Mouse (Mus musculus): ENCODE measurements at regions not wholly inside any gene's neighbourhood (a gene's known extent, or its start where the extent isn't known, plus 50 kb on each side); places are given as distances from the start of the nearest gene placed in this dataset.

DNA sequence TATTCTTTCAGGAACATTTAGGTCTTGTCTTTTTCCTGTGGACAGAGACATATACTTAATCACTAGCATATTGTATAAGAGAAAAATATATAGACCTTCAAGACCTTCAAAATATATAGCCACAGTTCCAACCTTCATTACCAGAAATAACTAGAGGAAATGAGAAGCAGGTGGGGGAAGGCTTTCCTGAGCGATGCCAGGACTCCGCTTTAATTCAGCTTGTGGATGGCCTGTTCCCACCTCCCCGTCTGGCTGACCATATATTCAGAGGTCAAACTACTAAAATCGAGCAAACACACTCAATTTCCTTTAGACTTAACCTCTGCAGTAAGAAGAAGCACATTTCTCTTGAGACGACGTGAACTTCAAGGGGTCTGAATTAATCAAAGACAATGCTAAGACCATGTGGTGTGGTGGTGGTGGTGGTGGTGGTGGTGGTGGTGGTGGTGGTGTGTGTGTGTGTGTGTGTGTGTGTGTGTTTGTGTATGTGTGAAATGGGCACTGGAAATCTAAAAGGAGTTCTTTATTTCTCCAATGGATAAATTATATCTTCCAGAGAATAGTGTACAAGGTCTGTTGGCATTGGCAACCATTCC lies 62.7 kb upstream of the Bach2 start:
- Histone ChIP-seq H3K9me3 (replicated peaks; ENCODE audit: insufficient read depth, low read length) (no peaks in the 10 kb centered on the region), H3K27ac (ENCODE audit: control insufficient read depth, low read depth, low read length) (no peak overlapping the region), H3K27me3 (ENCODE audit: control insufficient read depth in 1 of 2, insufficient read depth in 2 of 2, low read length in 2 of 2) (no peaks in the 10 kb centered on the region), H3K36me3 (ENCODE audit: control insufficient read depth in 1 of 2, insufficient read depth in 2 of 2, low read length in 2 of 2) (peaks cover 0 to 40% of the 10 kb centered on the region in 2 experiments; a peak in 2 of 4 replicates), H3K79me2 (ENCODE audit: control insufficient read depth, insufficient read depth, low read length, poor library complexity) (no peaks in the 10 kb centered on the region), H3K4me3 (ENCODE audit: control insufficient read depth in 1 of 2, insufficient read depth in 1 of 2, low read depth in 2 of 2, low read length in 2 of 2) (no peak overlapping the region), H3K4me1 (ENCODE audit: control insufficient read depth in 1 of 2, insufficient read depth in 2 of 2, low read length in 2 of 2) (peaks cover 30 to 54% of the 10 kb centered on the region in 2 experiments), H3K9ac (ENCODE audit: control insufficient read depth, low read depth, low read length, poor library complexity, severe bottlenecking) (no peak overlapping the region)
- TF ChIP-seq E2F4 (IDR thresholded peaks at IDR 0.05; ENCODE audit: borderline replicate concordance, low read depth, low read length) (no peak), MAX (IDR thresholded peaks at IDR 0.05; ENCODE audit: low read length) (no peak), MYB (IDR thresholded peaks at IDR 0.05; ENCODE audit: low read depth, low read length) (no peak), UBTF (IDR thresholded peaks at IDR 0.05; ENCODE audit: borderline replicate concordance, insufficient read depth, low read depth, low read length) (no peak), GATA1 (IDR thresholded peaks at IDR 0.05; ENCODE audit: low read depth, low read length) (no peak), POLR2AphosphoS2 (IDR thresholded peaks at IDR 0.05; ENCODE audit: low read length) (no peak), POLR2A (IDR thresholded peaks at IDR 0.05; ENCODE audit: control insufficient read depth in 1 of 2, insufficient read depth in 1 of 2, low read depth in 1 of 2, low read length in 2 of 2, poor library complexity in 1 of 2) (no peak), ZNF384 (IDR thresholded peaks at IDR 0.05; ENCODE audit: low read depth, low read length) (no peak), ZMIZ1 (IDR thresholded peaks at IDR 0.05; ENCODE audit: low read depth, low read length) (no peak), HCFC1 (IDR thresholded peaks at IDR 0.05; ENCODE audit: low read depth, low read length) (no peak), GABPA (IDR thresholded peaks at IDR 0.05; ENCODE audit: low read depth, low read length) (no peak), JUND (IDR thresholded peaks at IDR 0.05; ENCODE audit: low read depth, low read length) (no peak)
- DNase-seq (ENCODE audit: low read depth, low spot score) = no peak

DNA sequence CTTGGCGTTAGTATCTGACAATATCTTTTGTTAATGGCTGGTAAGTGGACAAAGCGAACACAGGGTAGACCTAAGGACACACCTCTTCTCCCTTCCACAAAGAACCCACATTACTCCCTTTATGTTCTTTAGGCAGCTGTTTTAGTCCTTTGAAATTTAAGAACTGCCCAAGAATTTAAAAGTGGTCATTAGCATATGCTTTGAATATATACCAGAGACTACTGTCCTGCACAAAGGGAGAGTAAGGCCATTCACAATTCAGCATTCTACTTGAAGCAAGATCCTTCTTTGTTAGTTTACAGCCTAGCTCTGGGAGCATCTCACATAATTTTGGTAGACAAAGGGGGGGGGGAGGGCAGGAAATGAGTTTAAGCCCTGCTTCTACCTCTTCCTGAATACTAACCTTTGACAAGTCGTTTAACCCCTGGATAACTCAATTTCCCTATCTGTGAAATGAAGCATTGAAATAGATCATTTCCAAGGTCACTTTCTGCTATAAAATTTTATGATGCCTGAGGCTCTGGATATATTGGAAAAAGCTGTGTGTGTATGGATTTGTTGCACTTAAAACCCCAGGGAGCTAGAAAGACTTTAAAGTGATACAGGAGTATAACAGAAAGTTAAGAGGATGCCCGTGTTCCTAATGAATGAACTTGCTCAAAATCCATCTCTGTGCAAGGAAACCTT lies 62.0 kb upstream of the Bach2 start:
- Histone ChIP-seq H3K4me1 (ENCODE audit: control insufficient read depth in 1 of 2, insufficient read depth in 2 of 2, low read length in 2 of 2) (peaks cover 30 to 52% of the 10 kb centered on the region in 2 experiments), H3K27me3 (ENCODE audit: control insufficient read depth in 1 of 2, insufficient read depth in 2 of 2, low read length in 2 of 2) (no peaks in the 10 kb centered on the region), H3K9ac (ENCODE audit: control insufficient read depth, low read depth, low read length, poor library complexity, severe bottlenecking) (no peak overlapping the region), H3K9me3 (replicated peaks; ENCODE audit: insufficient read depth, low read length) (no peaks in the 10 kb centered on the region), H3K27ac (ENCODE audit: control insufficient read depth, low read depth, low read length) (no peak overlapping the region), H3K79me2 (ENCODE audit: control insufficient read depth, insufficient read depth, low read length, poor library complexity) (no peaks in the 10 kb centered on the region), H3K4me3 (ENCODE audit: control insufficient read depth in 1 of 2, insufficient read depth in 1 of 2, low read depth in 2 of 2, low read length in 2 of 2) (no peak overlapping the region), H3K36me3 (ENCODE audit: control insufficient read depth in 1 of 2, insufficient read depth in 2 of 2, low read length in 2 of 2) (peaks cover 0 to 39% of the 10 kb centered on the region in 2 experiments; a peak in 2 of 4 replicates)
- TF ChIP-seq TBP (IDR thresholded peaks at IDR 0.05; ENCODE audit: low read depth, low read length) (no peak), KAT2A (conservative IDR thresholded peaks at IDR 0.05; ENCODE audit: low read depth, low read length) (no peak), TAL1 (IDR thresholded peaks at IDR 0.05; ENCODE audit: low read length) (no peak), JUND (IDR thresholded peaks at IDR 0.05; ENCODE audit: low read depth, low read length) (no peak), MXI1 (IDR thresholded peaks at IDR 0.05; ENCODE audit: low read depth, low read length) (no peak), HCFC1 (IDR thresholded peaks at IDR 0.05; ENCODE audit: low read depth, low read length) (no peak), ETS1 (IDR thresholded peaks at IDR 0.05; ENCODE audit: low read depth, low read length) (no peak), MAZ (IDR thresholded peaks at IDR 0.05; ENCODE audit: low read depth, low read length) (no peak), MYC (IDR thresholded peaks at IDR 0.05; ENCODE audit: low read depth, low read length) (no peak), ELF1 (IDR thresholded peaks at IDR 0.05; ENCODE audit: low read depth, low read length) (no peak), NRF1 (IDR thresholded peaks at IDR 0.05; ENCODE audit: insufficient read depth, low read depth, low read length, poor library complexity, severe bottlenecking) (no peak), POLR2AphosphoS2 (IDR thresholded peaks at IDR 0.05; ENCODE audit: low read length) (no peak), NELFE (IDR thresholded peaks at IDR 0.05; ENCODE audit: low read depth, low read length) (no peak), ZMIZ1 (IDR thresholded peaks at IDR 0.05; ENCODE audit: low read depth, low read length) (no peak), UBTF (IDR thresholded peaks at IDR 0.05; ENCODE audit: borderline replicate concordance, insufficient read depth, low read depth, low read length) (no peak)
- DNase-seq (ENCODE audit: low read depth, low spot score) = no peak

Measured in MEL (cell line).